Mouse (Mus musculus) lung, adult 10 weeks (tissue): ENCODE measurements around the gene Bcor. TPM values are rescaled to one million over a fixed set of nuclear protein-coding genes. Genes with fewer than 3 reads are reported as not detected.

Experiments
- polyA plus RNA-seq: library from polyadenylated mRNA; stranded (reverse); fragments of 350-450 nt; fragmentation: Illumina TruSeq; extraction: RNeasy Lipid Tissue Mini Kit (QIAGEN cat#74804); gene quantifications from one replicate; pipeline ENCODE4 v1.2.3, GENCODE M21; 2014; ENCODE audit warnings: low read depth, low replicate concordance; ENCODE audit not compliant: insufficient read depth

Gene Bcor
- polyA plus RNA-seq: 6.8 TPM

DNA sequence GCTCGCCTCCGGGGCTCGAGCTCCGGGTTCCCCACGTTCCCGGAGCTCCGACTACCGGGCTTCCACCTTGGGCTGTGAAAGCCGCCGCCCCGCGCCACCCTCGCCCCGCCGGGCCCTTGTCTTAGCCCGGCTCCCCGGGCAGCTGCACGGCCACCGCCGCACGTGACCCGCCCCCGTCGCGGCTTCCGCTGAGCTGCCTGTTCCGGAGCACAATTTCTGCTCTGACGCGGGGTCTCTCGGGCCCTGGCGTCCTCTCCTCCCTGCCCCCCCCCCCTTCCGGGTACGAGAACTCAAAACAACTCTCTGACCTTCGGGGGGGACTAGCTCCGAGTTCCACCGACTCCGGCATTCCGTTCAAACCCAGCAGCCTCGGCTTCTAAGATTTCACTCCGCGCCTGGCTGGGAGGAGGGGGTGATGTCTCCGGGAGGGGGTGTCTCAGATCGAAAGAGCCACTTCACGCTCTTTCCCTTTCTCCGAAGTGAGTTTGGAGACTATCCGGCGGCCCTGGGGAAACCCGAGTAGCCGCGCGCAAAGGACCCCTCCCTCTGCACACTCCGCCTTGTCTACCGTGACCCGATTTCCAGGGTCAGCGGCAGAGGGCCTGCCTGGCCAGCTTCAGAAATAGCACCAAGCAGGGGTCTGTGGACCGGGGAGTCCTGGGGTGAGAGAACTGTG, at the start of gene Bcor:
Bcor (minus strand) TSS at position 375 of the 676 bp plus-strand sequence.

